Mouse (Mus musculus) liver, embryonic 14.5 days (tissue): ENCODE measurements around the gene Rab26.

ENCODE experiments used
- CTCF ChIP-seq: IDR thresholded peaks from 2 replicates; pipeline ENCODE4 v1.5.1; 2016; ENCODE audit warnings: antibody characterized with exemption, low read depth, control low read depth
- EP300 ChIP-seq: IDR thresholded peaks from 2 replicates; pipeline ENCODE4 v1.6.1; 2016; ENCODE audit warnings: antibody characterized with exemption, low read depth

- TF ChIP-seq CTCF (peak; percentile 79), EP300 (no peak)
Measured at GRCm38 (mm10) chr17:24494627-24495335, 39.2 kb downstream of the Rab26 start.
